Mouse (Mus musculus) left cerebral cortex, adult 8-10 months (tissue): ENCODE measurements around the gene Gsn. TPM values are rescaled to one million over a fixed set of nuclear protein-coding genes. Genes with fewer than 3 reads are reported as not detected.

Source experiments
- DNase-seq, 2 experiments: peaks; one replicate each; pipeline ENCODE4 v3.0.0; 2022; ENCODE audit warnings: low spot score in 2 of 2
- total RNA-seq, 4 experiments: library from RNA; stranded (reverse); gene quantifications; 2 replicates each; pipeline ENCODE4 v1.2.4; 2022

Gene Gsn
- total RNA-seq, 4 experiments from 2014 or later, result 49.8 to 64.6 (median 59.3) TPM

GRCm38 (mm10) chr2:35278371-35279210 is 22.4 kb downstream of the Gsn start:
- no peak for DNase-seq

DNA sequence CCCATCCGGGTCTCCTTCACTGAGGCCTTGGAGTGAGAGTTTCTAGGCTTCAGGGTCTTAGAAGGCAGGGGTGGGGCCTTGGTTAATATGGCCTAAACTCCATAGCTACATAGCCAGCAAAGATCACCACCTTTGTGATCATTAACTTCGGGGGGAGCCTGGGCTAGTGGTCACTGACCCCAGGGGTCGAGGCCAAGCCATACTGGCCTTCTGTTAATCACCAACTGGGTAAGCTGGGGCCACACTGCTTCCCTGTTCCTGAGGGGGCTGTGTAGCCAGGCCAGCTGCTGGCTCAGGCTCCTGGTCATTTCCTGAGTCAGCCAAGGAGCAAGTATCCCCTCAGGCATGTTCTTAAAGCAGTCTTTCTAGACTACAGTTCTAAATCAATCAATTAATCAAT is 23.8 kb downstream of the Gsn start:
- no peak for DNase-seq

- no peak for DNase-seq
Observed at GRCm38 (mm10) chr2:35282214-35282613, 26.0 kb downstream of the Gsn start.

DNA sequence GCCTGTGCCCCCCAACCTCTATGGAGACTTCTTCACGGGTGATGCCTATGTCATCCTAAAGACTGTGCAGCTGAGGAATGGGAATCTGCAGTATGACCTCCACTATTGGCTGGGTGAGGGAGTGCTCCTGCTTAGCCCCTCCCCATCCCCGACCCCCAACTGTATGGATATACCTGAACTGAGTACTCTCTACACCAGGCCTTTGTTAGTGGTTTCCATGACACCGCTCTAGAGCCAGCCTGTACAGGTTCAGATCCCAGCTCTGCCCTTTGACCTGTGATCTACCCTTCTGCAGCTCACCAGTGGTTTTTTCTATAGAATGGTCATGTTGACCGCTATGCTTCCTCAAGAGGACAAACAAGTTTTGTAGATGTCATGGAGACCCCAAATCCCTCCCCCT is 27.8 kb downstream of the Gsn start:
- DNase-seq, result no peak

- DNase-seq, result no peak
Observed at GRCm38 (mm10) chr2:35285209-35285608, 29.0 kb downstream of the Gsn start.

- DNase-seq, result no peak
Observed at GRCm38 (mm10) chr2:35287017-35287620, 30.9 kb downstream of the Gsn start.

- DNase-seq, result peak in 1 of 2 experiments; percentile 77
Observed at GRCm38 (mm10) chr2:35288758-35289635, 32.8 kb downstream of the Gsn start.

- DNase-seq, result no peak
Observed at GRCm38 (mm10) chr2:35291856-35292255, 35.7 kb downstream of the Gsn start.

- DNase-seq, result no peak
Observed at GRCm38 (mm10) chr2:35292700-35293099, 36.5 kb downstream of the Gsn start.

GRCm38 (mm10) chr2:35293291-35293690 is 37.1 kb downstream of the Gsn start:
- no peak for DNase-seq

GRCm38 (mm10) chr2:35297703-35298332 is 41.6 kb downstream of the Gsn start:
- DNase-seq, result peak in 1 of 2 experiments; percentile 65

- no peak for DNase-seq
Observed at GRCm38 (mm10) chr2:35299437-35299836, 43.3 kb downstream of the Gsn start.

DNA sequence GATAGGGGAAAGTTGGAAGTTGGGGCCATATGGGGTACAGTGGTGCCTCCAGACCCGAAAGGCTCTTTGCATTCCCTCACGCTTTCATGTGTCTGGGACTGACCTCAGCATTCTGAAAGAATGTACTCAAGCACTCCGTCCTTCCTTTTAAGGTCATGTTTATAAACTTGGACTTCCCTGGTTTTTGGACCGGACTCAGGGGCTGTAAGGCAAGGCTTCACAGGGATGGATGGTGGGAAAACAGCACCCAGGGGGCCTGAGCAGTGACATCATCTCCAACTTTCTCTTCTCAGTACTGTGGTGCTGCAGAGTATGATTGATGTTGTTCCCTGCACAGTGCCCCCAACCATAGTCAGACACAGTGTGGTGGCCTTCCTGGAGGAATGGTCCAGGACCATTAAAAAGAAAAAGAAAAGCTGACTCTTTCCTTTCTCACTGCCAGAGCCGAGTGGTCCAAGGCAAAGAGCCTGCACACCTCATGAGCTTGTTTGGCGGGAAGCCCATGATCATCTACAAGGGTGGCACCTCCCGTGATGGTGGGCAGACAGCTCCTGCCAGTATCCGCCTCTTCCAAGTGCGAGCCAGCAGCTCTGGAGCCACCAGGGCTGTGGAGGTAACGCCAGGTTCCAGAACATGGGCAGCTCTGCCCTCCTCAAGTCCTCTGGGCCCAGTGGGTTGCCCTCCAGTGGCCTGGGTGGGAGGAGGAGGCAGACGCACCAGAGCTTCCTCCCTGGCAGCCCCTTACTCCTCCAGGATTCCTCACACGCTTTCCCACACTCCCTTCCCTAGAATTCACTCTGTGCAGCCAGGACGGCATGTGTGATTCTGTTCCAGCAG is 46.1 kb downstream of the Gsn start:
- DNase-seq, result no peak

DNA sequence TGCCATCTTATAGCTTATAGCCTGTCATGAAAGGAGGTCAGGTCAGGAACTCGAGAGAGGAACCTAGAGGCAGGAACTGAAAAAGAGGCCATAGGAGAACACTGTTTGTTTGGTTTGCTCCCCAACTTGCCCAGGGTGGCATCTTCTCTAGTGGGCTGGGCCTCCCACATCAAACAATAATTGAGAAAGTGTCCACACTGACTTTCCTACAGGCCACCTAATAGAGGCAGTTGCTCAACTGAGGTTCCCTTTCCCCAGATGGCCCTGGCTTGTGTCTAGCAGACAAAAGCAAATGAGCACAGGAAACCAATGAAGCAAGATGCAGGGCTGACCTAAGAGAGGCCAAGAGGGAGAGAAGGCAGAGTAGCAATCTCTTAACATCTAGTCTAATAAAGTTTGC is 52.0 kb downstream of the Gsn start:
- no peak for DNase-seq

GRCm38 (mm10) chr2:35309906-35310493 is 53.8 kb downstream of the Gsn start:
- no peak for DNase-seq

DNA sequence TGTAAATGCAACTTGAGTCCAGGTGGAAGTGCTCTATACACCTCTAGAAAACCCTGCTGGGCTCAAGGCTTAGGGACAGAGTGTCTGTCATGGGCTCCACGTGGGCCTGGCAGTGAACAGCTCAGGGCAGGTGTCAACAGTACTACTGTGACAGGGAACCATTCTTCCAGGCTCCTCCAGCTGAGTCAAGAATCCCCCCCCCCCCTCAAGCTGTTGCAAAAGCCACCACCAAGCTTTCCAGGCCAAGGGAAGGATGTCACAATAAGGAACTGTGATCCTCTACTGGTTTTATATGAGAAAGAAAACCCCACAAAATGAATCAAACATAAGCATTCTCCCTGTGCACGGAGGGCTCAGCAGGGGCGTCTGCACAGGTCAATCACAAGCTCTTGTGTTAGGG is 58.1 kb downstream of the Gsn start:
- DNase-seq, result no peak

DNA sequence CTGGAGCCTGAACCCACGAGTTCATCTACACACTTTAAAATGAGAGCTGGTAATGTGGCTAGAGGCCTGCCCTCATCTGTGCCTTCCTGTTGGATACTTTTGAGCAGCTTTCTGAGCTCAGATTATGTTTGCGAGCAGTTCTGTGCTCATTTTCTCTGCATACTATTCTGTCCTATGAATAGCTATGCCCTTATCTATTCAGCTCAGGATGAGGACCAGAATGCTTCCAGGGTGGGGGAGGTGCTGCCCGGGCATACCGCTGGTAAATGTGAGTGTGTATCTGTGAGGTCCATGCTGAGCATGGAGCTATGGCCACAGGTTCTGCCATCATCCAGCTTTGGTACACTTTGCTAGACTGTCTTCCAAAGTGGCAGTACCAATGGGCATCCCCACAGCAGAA is 61.4 kb downstream of the Gsn start:
- no peak for DNase-seq

- no peak for DNase-seq
Observed at GRCm38 (mm10) chr2:35318405-35318804, 62.2 kb downstream of the Gsn start.

DNA sequence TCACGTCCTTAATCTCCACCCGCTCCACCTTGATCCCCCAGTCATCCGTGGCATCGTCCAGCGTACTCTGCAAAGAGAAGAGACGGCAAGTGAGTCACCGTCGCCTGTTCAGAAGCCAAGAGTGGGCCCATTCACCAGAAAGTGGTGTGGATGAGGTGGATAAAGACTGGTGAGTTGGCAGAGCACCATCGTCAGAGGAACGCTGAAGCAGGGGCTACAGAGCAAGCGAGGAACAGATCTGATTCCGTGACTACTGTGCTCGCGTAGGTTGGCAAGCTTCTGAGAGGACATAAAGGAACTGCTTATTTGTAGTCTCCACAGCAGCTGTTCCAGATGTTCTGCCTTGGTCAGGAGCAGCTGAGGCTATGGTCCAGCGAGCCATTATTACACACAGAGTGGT is 64.2 kb downstream of the Gsn start:
- no peak for DNase-seq
